9 mouse cellular contexts compared by ENCODE assay signal in genomic region chr10:79914948-79915596, GRCm38 (mm10). TPM values are rescaled to one million over a fixed set of nuclear protein-coding genes. Genes with fewer than 3 reads are reported as not detected.
DNase-seq lines count a peak whose midpoint lies in the region; ATAC-seq lines count a peak whose summit lies in the region.
"Had no signal": no experiment of that assay in that cellular context is flagged by ENCODE, and none has a peak within 500 bp of the region (broad histone marks: within the 10 kb centered on the region; RNA-seq: fewer than 3 reads in every experiment).

No protein-coding gene starts in this region.

- peaks cover 26% of the 10 kb centered on the region for H3K36me3 ChIP-seq in midbrain, embryonic 12.5 days
- peaks cover 10% of the 10 kb centered on the region; the same call in 1 of the 2 replicates for H3K36me3 ChIP-seq in midbrain, embryonic 16.5 days (ENCODE audit: control insufficient read depth, insufficient read depth, low read length)
- H3K36me3 ChIP-seq in liver, embryonic 11.5 days (ENCODE audit: control insufficient read depth, insufficient read depth, low read length): peaks cover 3% of the 10 kb centered on the region; the same call in 1 of the 2 replicates
- H3K36me3 ChIP-seq in stomach, embryonic 15.5 days: peaks cover 19% of the 10 kb centered on the region

- H3K4me2 ChIP-seq in midbrain, embryonic 12.5 days (replicated peaks): peak overlapping the region; percentile 98; the same call in 1 of the 2 replicates
- H3K4me2 ChIP-seq in midbrain, embryonic 16.5 days (ENCODE audit: low read length): no peak overlapping the region; the same call in 1 of the 2 replicates
- H3K4me2 ChIP-seq in liver, embryonic 11.5 days: peak overlapping the region; percentile 97
- H3K4me2 ChIP-seq in stomach, embryonic 15.5 days: peak overlapping the region; percentile 84

- intact Hi-C loops in left cerebral cortex, postnatal 4 days (cut with DNase I): no loop called here

- H3K4me3 ChIP-seq in midbrain, embryonic 12.5 days: no peak overlapping the region
- H3K4me3 ChIP-seq in midbrain, embryonic 16.5 days (ENCODE audit: low read depth, low read length): no peak overlapping the region
- peak overlapping the region; percentile 82 for H3K4me3 ChIP-seq in liver, embryonic 11.5 days (ENCODE audit: low read depth, low read length)
- H3K4me3 ChIP-seq in stomach, embryonic 15.5 days (replicated peaks): no peak overlapping the region; the same call in 1 of the 2 replicates

- peaks cover 31% of the 10 kb centered on the region for H3K27me3 ChIP-seq in midbrain, embryonic 12.5 days
- peaks cover 26% of the 10 kb centered on the region for H3K27me3 ChIP-seq in midbrain, embryonic 16.5 days (ENCODE audit: control insufficient read depth, insufficient read depth, low read depth, low read length)
- H3K27me3 ChIP-seq in liver, embryonic 11.5 days (replicated peaks; ENCODE audit: control insufficient read depth, insufficient read depth, low read length): peaks cover 27% of the 10 kb centered on the region
- peaks cover 25% of the 10 kb centered on the region for H3K27me3 ChIP-seq in stomach, embryonic 15.5 days (replicated peaks)

- no peak overlapping the region for H3K27ac ChIP-seq in midbrain, embryonic 12.5 days (replicated peaks)
- no peak overlapping the region for H3K27ac ChIP-seq in midbrain, embryonic 16.5 days (ENCODE audit: low read length)
- peak overlapping the region; percentile 72 for H3K27ac ChIP-seq in liver, embryonic 11.5 days (ENCODE audit: low read depth, low read length)
- H3K27ac ChIP-seq in stomach, embryonic 15.5 days: peak overlapping the region; percentile 67

- no peaks in the 10 kb centered on the region for H3K9me3 ChIP-seq in midbrain, embryonic 12.5 days
- H3K9me3 ChIP-seq in midbrain, embryonic 16.5 days (replicated peaks; ENCODE audit: control insufficient read depth, low read length, poor library complexity, severe bottlenecking): no peaks in the 10 kb centered on the region
- H3K9me3 ChIP-seq in liver, embryonic 11.5 days (ENCODE audit: control insufficient read depth, low read length): no peaks in the 10 kb centered on the region
- no peaks in the 10 kb centered on the region for H3K9me3 ChIP-seq in stomach, embryonic 15.5 days

- no peak for ATAC-seq in midbrain, embryonic 12.5 days (ENCODE audit: low FRiP score, low read depth)
- ATAC-seq in midbrain, embryonic 16.5 days: no peak
- no peak for ATAC-seq in liver, embryonic 11.5 days (replicated peaks; ENCODE audit: low FRiP score)
- ATAC-seq in stomach, embryonic 15.5 days (ENCODE audit: insufficient read depth, low FRiP score, low read depth): 0 out of 2 replicates have a peak, but pooled peaks have one; percentile 16

- WGBS in midbrain, embryonic 12.5 days: 77% methylated on average over 7 of the region's 7 CpGs
- 77% methylated on average over 7 of the region's 7 CpGs for WGBS in midbrain, embryonic 16.5 days
- 51% methylated on average over 7 of the region's 7 CpGs for WGBS in liver, embryonic 11.5 days
- WGBS in stomach, embryonic 15.5 days: 50% methylated on average over 7 of the region's 7 CpGs

- H3K9ac ChIP-seq in midbrain, embryonic 12.5 days (replicated peaks): peak overlapping the region; percentile 96; the same call in 1 of the 2 replicates
- no peak overlapping the region; the same call in 1 of the 2 replicates for H3K9ac ChIP-seq in midbrain, embryonic 16.5 days (ENCODE audit: low read depth, low read length)
- H3K9ac ChIP-seq in liver, embryonic 11.5 days (ENCODE audit: low read depth, low read length): peak overlapping the region; percentile 15
- H3K9ac ChIP-seq in stomach, embryonic 15.5 days: no peak overlapping the region

- H3K4me1 ChIP-seq in midbrain, embryonic 12.5 days: peaks cover 42% of the 10 kb centered on the region
- peaks cover 30% of the 10 kb centered on the region for H3K4me1 ChIP-seq in midbrain, embryonic 16.5 days (ENCODE audit: control insufficient read depth, insufficient read depth, low read length)
- peaks cover 56% of the 10 kb centered on the region for H3K4me1 ChIP-seq in liver, embryonic 11.5 days (replicated peaks; ENCODE audit: control insufficient read depth, insufficient read depth, low read length)
- H3K4me1 ChIP-seq in stomach, embryonic 15.5 days: peaks cover 53% of the 10 kb centered on the region

- peak; percentile 47 for DNase-seq in cerebellum, adult 9-11 months
- DNase-seq in cerebellum, adult 11 months: no peak
- no peak for DNase-seq in liver, embryonic 11.5 days (ENCODE audit: low spot score)
- no peak for DNase-seq in left cerebral cortex, postnatal 4 days
- DNase-seq in left cerebral cortex, adult 18-20 months (ENCODE audit: low spot score in 2 of 2): no peak
- DNase-seq: kidney, adult 18-20 months had no signal

RNA-seq across cellular contexts. Expression of gene Kiss1r, which starts 1.7 kb away (rescaled TPM):
- 1.4 and 1.5 TPM in 2 replicates for polyA plus RNA-seq in midbrain, embryonic 12.5 days (2016; fragmentation: Nextera tagmentation; extraction: Ambion mirVana)
- polyA plus RNA-seq in midbrain, embryonic 16.5 days (2015; fragmentation: Nextera tagmentation; extraction: Ambion mirVana): 3.5 and 3.8 TPM in 2 replicates
- polyA plus RNA-seq in liver, embryonic 11.5 days (2014; fragmentation: Nextera tagmentation; extraction: Ambion mirVana): 0.66 and 0.75 TPM in 2 replicates
- polyA plus RNA-seq in stomach, embryonic 15.5 days (2015; fragmentation: Nextera tagmentation; extraction: Ambion mirVana): 0.83 and 0.94 TPM in 2 replicates
- 1 to 10 TPM; 5.0 to 6.8 TPM for total RNA-seq in left cerebral cortex, postnatal 4 days (2021)
- 10 to 100 TPM in 1 of 2 experiments, 1 to 10 TPM in 1; 5.3 to 10.3 TPM for total RNA-seq in left cerebral cortex, adult 18-20 months (2021)

RNA-seq across cellular contexts. Expression of gene Gm26602, which starts 4.4 kb away (rescaled TPM):
- polyA plus RNA-seq in midbrain, embryonic 12.5 days (2016; fragmentation: Nextera tagmentation; extraction: Ambion mirVana): 27.9 and 34.2 TPM in 2 replicates
- polyA plus RNA-seq in midbrain, embryonic 16.5 days (2015; fragmentation: Nextera tagmentation; extraction: Ambion mirVana): 2.6 and 13.4 TPM in 2 replicates
- polyA plus RNA-seq in liver, embryonic 11.5 days (2014; fragmentation: Nextera tagmentation; extraction: Ambion mirVana): 7.4 TPM in 1 of 2 replicates, not detected in the other
- polyA plus RNA-seq in stomach, embryonic 15.5 days (2015; fragmentation: Nextera tagmentation; extraction: Ambion mirVana): 4.4 and 13.3 TPM in 2 replicates
- total RNA-seq in left cerebral cortex, postnatal 4 days (2021): not detected
- not detected for total RNA-seq in left cerebral cortex, adult 18-20 months (2021)

RNA-seq across cellular contexts. Expression of gene R3hdm4, which starts 5.9 kb away (rescaled TPM):
- polyA plus RNA-seq in midbrain, embryonic 12.5 days (2016; fragmentation: Nextera tagmentation; extraction: Ambion mirVana): 157 and 167 TPM in 2 replicates
- polyA plus RNA-seq in midbrain, embryonic 16.5 days (2015; fragmentation: Nextera tagmentation; extraction: Ambion mirVana): 273 and 293 TPM in 2 replicates
- polyA plus RNA-seq in liver, embryonic 11.5 days (2014; fragmentation: Nextera tagmentation; extraction: Ambion mirVana): 99.4 and 104 TPM in 2 replicates
- polyA plus RNA-seq in stomach, embryonic 15.5 days (2015; fragmentation: Nextera tagmentation; extraction: Ambion mirVana): 137 and 140 TPM in 2 replicates
- total RNA-seq in left cerebral cortex, postnatal 4 days (2021): 100 to 1,000 TPM; 307 to 309 TPM
- total RNA-seq in left cerebral cortex, adult 18-20 months (2021): 100 to 1,000 TPM; 307 to 318 TPM

RNA-seq across cellular contexts. Expression of gene Med16, which starts 6.3 kb away (rescaled TPM):
- polyA plus RNA-seq in midbrain, embryonic 12.5 days (2016; fragmentation: Nextera tagmentation; extraction: Ambion mirVana): 65.4 and 68.4 TPM in 2 replicates
- polyA plus RNA-seq in midbrain, embryonic 16.5 days (2015; fragmentation: Nextera tagmentation; extraction: Ambion mirVana): 55.4 and 56.6 TPM in 2 replicates
- 32.6 and 37.4 TPM in 2 replicates for polyA plus RNA-seq in liver, embryonic 11.5 days (2014; fragmentation: Nextera tagmentation; extraction: Ambion mirVana)
- polyA plus RNA-seq in stomach, embryonic 15.5 days (2015; fragmentation: Nextera tagmentation; extraction: Ambion mirVana): 43.6 and 47.8 TPM in 2 replicates
- total RNA-seq in left cerebral cortex, postnatal 4 days (2021): 10 to 100 TPM; 56.4 to 59.6 TPM
- total RNA-seq in left cerebral cortex, adult 18-20 months (2021): 10 to 100 TPM; 48.6 to 63.7 TPM

RNA-seq across cellular contexts. Expression of gene Arid3a, which starts 11.8 kb away (rescaled TPM):
- polyA plus RNA-seq in midbrain, embryonic 12.5 days (2016; fragmentation: Nextera tagmentation; extraction: Ambion mirVana): 4.0 and 5.6 TPM in 2 replicates
- 1.7 and 2.2 TPM in 2 replicates for polyA plus RNA-seq in midbrain, embryonic 16.5 days (2015; fragmentation: Nextera tagmentation; extraction: Ambion mirVana)
- 10.8 and 12.4 TPM in 2 replicates for polyA plus RNA-seq in liver, embryonic 11.5 days (2014; fragmentation: Nextera tagmentation; extraction: Ambion mirVana)
- polyA plus RNA-seq in stomach, embryonic 15.5 days (2015; fragmentation: Nextera tagmentation; extraction: Ambion mirVana): 9.8 and 10.0 TPM in 2 replicates
- total RNA-seq in left cerebral cortex, postnatal 4 days (2021): 1 to 10 TPM; 6.3 to 9.5 TPM
- total RNA-seq in left cerebral cortex, adult 18-20 months (2021): 1 to 10 TPM; 5.6 to 7.2 TPM

Comparison
In these comparisons a context has a peak if more than half of its experiments do, and no peak if none do; other contexts are left out.
1. H3K9ac ChIP-seq: peak in midbrain, embryonic 12.5 days (single experiment) and liver, embryonic 11.5 days (single experiment); none in midbrain, embryonic 16.5 days (single experiment) and stomach, embryonic 15.5 days (single experiment).
2. H3K27ac ChIP-seq: peak in liver, embryonic 11.5 days (single experiment) and stomach, embryonic 15.5 days (single experiment); none in midbrain, embryonic 12.5 days (single experiment) and midbrain, embryonic 16.5 days (single experiment).